Mouse (Mus musculus) G1E (cell line): ENCODE data around the gene H2-DMa. TPM values are rescaled to one million over a fixed set of nuclear protein-coding genes. Genes with fewer than 3 reads are reported as not detected.

Source experiments
- ATAC-seq: 2 replicates; pipeline ENCODE4 v1.8.0; 2016; ENCODE audit warnings: mild to moderate bottlenecking; ENCODE audit not compliant: insufficient number of reproducible peaks, poor library complexity, low FRiP score, severe bottlenecking; ENCODE audit errors: extremely low read depth
- DNase-seq: peaks from one replicate; pipeline ENCODE4 v3.0.0; 2012; ENCODE audit warnings: low spot score
- H3K27me3 ChIP-seq: 2 replicates; pipeline ENCODE4 v1.6.1; 2012; ENCODE audit warnings: mild to moderate bottlenecking, low read length, inconsistent platforms; ENCODE audit not compliant: insufficient read depth
- H3K36me3 ChIP-seq: replicated peaks from 2 replicates; pipeline ENCODE3; 2012; ENCODE audit warnings: mild to moderate bottlenecking, inconsistent platforms
- H3K4me1 ChIP-seq: 2 replicates; pipeline ENCODE4 v1.6.1; 2012; ENCODE audit warnings: low read depth, low read length, inconsistent platforms, mixed read lengths; ENCODE audit not compliant: insufficient read depth
- H3K4me3 ChIP-seq: 2 replicates; pipeline ENCODE4 v1.5.1; 2012; ENCODE audit warnings: low read depth, mild to moderate bottlenecking, inconsistent platforms, low read length, moderate library complexity, mixed read lengths
- H3K9me3 ChIP-seq: replicated peaks from 2 replicates; pipeline ENCODE4 v1.6.1; 2012; ENCODE audit warnings: inconsistent platforms
- CTCF ChIP-seq: IDR thresholded peaks from 2 replicates; pipeline ENCODE4 v1.5.1; 2012; ENCODE audit warnings: low read depth, low read length, inconsistent platforms, mixed read lengths
- GATA1 ChIP-seq: IDR thresholded peaks from 2 replicates; pipeline ENCODE4 v1.6.1; 2012; ENCODE audit warnings: borderline replicate concordance, low read length, inconsistent platforms, mixed read lengths
- GATA2 ChIP-seq: IDR thresholded peaks from 2 replicates; pipeline ENCODE4 v1.6.1; 2012; ENCODE audit warnings: low read depth, low read length, inconsistent platforms, borderline replicate concordance
- POLR2AphosphoS5 ChIP-seq: IDR thresholded peaks from 2 replicates; pipeline ENCODE4 v1.6.1; 2012; ENCODE audit warnings: low read depth, low read length, inconsistent platforms; ENCODE audit not compliant: insufficient replicate concordance
- TAL1 ChIP-seq: conservative IDR thresholded peaks from 2 replicates; pipeline ENCODE4 v1.6.1; 2012; ENCODE audit warnings: low read depth, low read length, inconsistent platforms, mixed read lengths
- polyA plus RNA-seq: library from polyadenylated mRNA; stranded (reverse); fragments of >175 nt; gene quantifications from 2 replicates; pipeline ENCODE4 v1.2.3, GENCODE M21; 2012
- total RNA-seq, 2 experiments: library from RNA; stranded (forward) in 1 of 2; stranded (reverse) in 1 of 2; fragments of 200-1000 nt in 1 of 2; fragments of >200 nt in 1 of 2; fragmentation: Nextera tagmentation in 1 of 2; gene quantifications; 2 replicates each; pipeline ENCODE4 v1.2.3; 2014 to 2017

H2-DMa gene
- total and polyA plus RNA-seq, 3 experiments = 1.3 to 16.1 (median 2.8) TPM

- H3K9me3 ChIP-seq = no peaks in the 10 kb centered on the region
- no peaks in the 10 kb centered on the region for H3K36me3 ChIP-seq
- TF ChIP-seq CTCF = no peak
- no peak for TF ChIP-seq POLR2AphosphoS5
- TF ChIP-seq GATA1 = no peak
- TF ChIP-seq TAL1 = no peak
- TF ChIP-seq GATA2 = no peak
- H3K27me3 ChIP-seq = peaks cover 39% of the 10 kb centered on the region
- DNase-seq = no peak
- H3K4me3 ChIP-seq = no peak overlapping the region
- H3K4me1 ChIP-seq = peaks cover 7% of the 10 kb centered on the region; the same call in 1 of the 2 replicates
- ATAC-seq = no peak
Observed at GRCm38 (mm10) chr17:34083104-34083503, 36.2 kb upstream of the H2-DMa start.

DNA sequence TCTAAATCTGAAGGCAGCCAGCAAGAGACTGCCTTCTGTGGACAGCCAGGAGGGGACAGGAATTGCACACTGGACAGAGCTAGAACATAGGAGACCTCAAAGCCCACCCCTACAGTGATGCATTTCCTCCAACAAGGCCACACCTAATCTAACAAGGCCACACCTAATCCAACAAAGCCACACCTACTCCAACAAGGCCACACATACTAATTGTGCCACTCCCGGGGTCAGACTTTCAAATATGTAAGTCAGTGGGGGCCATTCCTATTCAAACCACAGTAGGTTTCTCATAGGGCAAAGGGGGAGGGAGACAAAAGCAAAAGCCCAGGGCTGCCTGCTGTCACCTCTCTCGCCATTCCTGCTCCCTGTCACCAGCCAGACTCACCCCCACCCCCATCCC lies 32.0 kb upstream of the H2-DMa start:
- ATAC-seq = no peak
- Histone ChIP-seq H3K9me3 (no peaks in the 10 kb centered on the region), H3K36me3 (no peaks in the 10 kb centered on the region), H3K4me3 (no peak overlapping the region), H3K4me1 (peaks cover 5% of the 10 kb centered on the region), H3K27me3 (peaks cover 44% of the 10 kb centered on the region)
- no peak for DNase-seq
- TF ChIP-seq CTCF = no peak
- no peak for TF ChIP-seq TAL1
- no peak for TF ChIP-seq GATA1
- no peak for TF ChIP-seq POLR2AphosphoS5
- TF ChIP-seq GATA2 = no peak

GRCm38 (mm10) chr17:34088124-34088523 lies 31.2 kb upstream of the H2-DMa start:
- Histone ChIP-seq H3K36me3 (no peaks in the 10 kb centered on the region), H3K4me1 (peaks cover 6% of the 10 kb centered on the region), H3K4me3 (no peak overlapping the region), H3K27me3 (peaks cover 42% of the 10 kb centered on the region), H3K9me3 (no peaks in the 10 kb centered on the region)
- DNase-seq = no peak
- ATAC-seq = no peak
- no peak for TF ChIP-seq GATA2
- no peak for TF ChIP-seq CTCF
- no peak for TF ChIP-seq POLR2AphosphoS5
- TF ChIP-seq GATA1 = no peak
- no peak for TF ChIP-seq TAL1

DNA sequence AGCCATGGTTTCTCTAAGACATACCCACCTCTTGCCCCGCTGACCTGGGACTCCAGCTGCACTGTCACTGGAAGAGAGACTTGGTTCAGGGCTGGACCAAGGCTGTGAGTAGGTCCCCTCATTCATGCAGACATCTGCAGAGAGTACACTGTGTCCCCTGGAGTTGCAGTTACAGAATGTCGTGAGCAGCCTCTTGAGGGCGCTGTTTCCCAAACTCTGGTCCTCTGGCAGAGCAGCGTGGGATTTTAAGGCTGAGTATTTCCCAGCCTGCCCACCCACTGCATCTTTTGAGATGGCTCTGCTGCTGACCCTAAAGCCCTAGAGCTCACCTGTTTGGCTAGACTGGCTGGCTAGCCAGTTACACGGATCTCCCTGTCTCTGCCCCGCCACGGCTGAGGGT lies 28.4 kb upstream of the H2-DMa start:
- TF ChIP-seq TAL1 (no peak), GATA2 (no peak), POLR2AphosphoS5 (no peak), GATA1 (no peak), CTCF (no peak)
- peaks cover 12% of the 10 kb centered on the region for H3K4me1 ChIP-seq
- no peaks in the 10 kb centered on the region for H3K9me3 ChIP-seq
- H3K36me3 ChIP-seq = no peaks in the 10 kb centered on the region
- peaks cover 40% of the 10 kb centered on the region for H3K27me3 ChIP-seq
- no peak for ATAC-seq
- DNase-seq = no peak
- H3K4me3 ChIP-seq = no peak overlapping the region

- Histone ChIP-seq H3K4me1 (peaks cover 10% of the 10 kb centered on the region), H3K4me3 (no peak within 1 kb of the TSS), H3K36me3 (no peaks in the 10 kb centered on the region), H3K27me3 (peaks cover 47% of the 10 kb centered on the region), H3K9me3 (no peaks in the 10 kb centered on the region)
- DNase-seq (no peak), ATAC-seq (no peak)
- no peak for TF ChIP-seq TAL1
- no peak for TF ChIP-seq GATA1
- no peak for TF ChIP-seq GATA2
- no peak for TF ChIP-seq POLR2AphosphoS5
Observed at GRCm38 (mm10) chr17:34092197-34092875, 27.0 kb upstream of the H2-DMa start, which contains the start of gene H2-Oa. Gene H2-Oa (plus strand): TSS chr17:34092340.

DNA sequence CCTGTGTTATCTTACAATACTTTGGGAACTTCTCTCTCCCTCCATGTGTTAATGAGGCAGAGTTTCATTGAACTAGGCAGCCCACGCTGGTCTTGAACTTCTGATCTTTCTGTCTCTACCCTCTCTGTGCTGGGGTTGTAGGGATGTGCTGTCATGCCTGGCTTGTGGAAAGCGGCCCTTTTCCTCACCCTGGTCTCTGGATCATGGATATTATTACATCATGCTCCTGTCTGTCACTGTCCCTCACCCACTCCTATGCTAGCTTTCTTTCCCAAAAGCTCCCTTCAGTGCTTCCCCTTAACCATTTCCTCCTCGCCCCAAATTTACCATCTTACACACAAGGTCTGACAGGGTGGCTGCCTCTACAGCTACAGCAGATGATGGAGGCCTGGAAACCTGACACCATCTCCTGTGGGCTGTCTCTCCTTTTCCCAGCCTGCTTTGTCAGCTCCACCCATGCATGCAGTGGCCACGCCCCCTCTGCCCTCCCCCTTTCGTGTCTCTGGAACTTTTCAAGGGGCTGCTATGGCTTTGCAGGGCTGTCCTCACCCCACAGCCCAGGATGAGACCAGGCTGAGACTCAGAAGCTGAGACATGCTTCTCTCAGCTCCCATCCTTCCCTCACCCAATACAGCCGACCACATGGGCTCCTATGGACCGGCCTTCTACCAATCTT lies 26.0 kb upstream of the H2-DMa start:
- H3K27me3 ChIP-seq = peaks cover 47% of the 10 kb centered on the region
- H3K36me3 ChIP-seq = no peaks in the 10 kb centered on the region
- H3K4me3 ChIP-seq = no peak overlapping the region
- H3K9me3 ChIP-seq = no peaks in the 10 kb centered on the region
- TF ChIP-seq CTCF = no peak
- no peak for TF ChIP-seq GATA1
- no peak for TF ChIP-seq POLR2AphosphoS5
- TF ChIP-seq GATA2 = no peak
- no peak for TF ChIP-seq TAL1
- H3K4me1 ChIP-seq = peaks cover 8% of the 10 kb centered on the region
- no peak for ATAC-seq
- no peak for DNase-seq
